Mouse (Mus musculus) intestine, embryonic 16.5 days (tissue): ENCODE data around the gene Fam78a. TPM values are rescaled to one million over a fixed set of nuclear protein-coding genes. Genes with fewer than 3 reads are reported as not detected.

Experiments used
- ATAC-seq: fragments of 200-750 bp; cut with Nextera tagmentation; 2 replicates; pipeline ENCODE4 v1.8.0; 2017; ENCODE audit warnings: moderate TSS enrichment, moderate library complexity
- H3K27ac ChIP-seq: fragments of 300-500 bp; sonication (generic); 2 replicates; pipeline ENCODE4 v1.5.1; 2014; ENCODE audit warnings: mild to moderate bottlenecking, low read length
- H3K27me3 ChIP-seq: fragments of 300-500 bp; sonication (generic); replicated peaks from 2 replicates; pipeline ENCODE4 v1.6.1; 2014; ENCODE audit warnings: low read length, control low read depth, mixed read lengths; ENCODE audit not compliant: control insufficient read depth, insufficient read depth
- H3K36me3 ChIP-seq: fragments of 300-500 bp; sonication (generic); 2 replicates; pipeline ENCODE4 v1.6.1; 2014; ENCODE audit warnings: low read length, control low read depth; ENCODE audit not compliant: control insufficient read depth, insufficient read depth
- H3K4me1 ChIP-seq: fragments of 300-500 bp; sonication (generic); 2 replicates; pipeline ENCODE4 v1.6.1; 2014; ENCODE audit warnings: low read length, control low read depth, mixed read lengths; ENCODE audit not compliant: control insufficient read depth, insufficient read depth
- H3K4me2 ChIP-seq: fragments of 300-500 bp; sonication (generic); 2 replicates; pipeline ENCODE4 v1.6.1; 2014; ENCODE audit warnings: low read depth, low read length, control low read depth
- H3K4me3 ChIP-seq: fragments of 300-500 bp; sonication (generic); 2 replicates; pipeline ENCODE4 v1.5.1; 2014; ENCODE audit warnings: mild to moderate bottlenecking, low read length
- H3K9ac ChIP-seq: fragments of 300-500 bp; sonication (generic); 2 replicates; pipeline ENCODE4 v1.6.1; 2014; ENCODE audit warnings: low read depth, low read length
- H3K9me3 ChIP-seq: fragments of 300-500 bp; sonication (generic); 2 replicates; pipeline ENCODE4 v1.6.1; 2016; ENCODE audit warnings: low read length, control low read depth; ENCODE audit not compliant: control insufficient read depth
- WGBS: fragments of 180-500 bp; shearing (Covaris S2); extraction: QIAGEN DNeasy Blood & Tissue Kit; methylation state at CpG from one replicate; pipeline ENCODE4 v1.1.7; 2014; 5-methylcytosine and 5-hydroxymethylcytosine counted together
- polyA plus RNA-seq: library from polyadenylated mRNA; unstranded; fragments of >200 nt; fragmentation: Nextera tagmentation; extraction: Ambion mirVana; gene quantifications from 2 replicates; pipeline ENCODE4 v1.2.1, GENCODE M21; 2015

Gene Fam78a
- polyA plus RNA-seq, 1 experiment from 2014 or later = 2.2 TPM

DNA sequence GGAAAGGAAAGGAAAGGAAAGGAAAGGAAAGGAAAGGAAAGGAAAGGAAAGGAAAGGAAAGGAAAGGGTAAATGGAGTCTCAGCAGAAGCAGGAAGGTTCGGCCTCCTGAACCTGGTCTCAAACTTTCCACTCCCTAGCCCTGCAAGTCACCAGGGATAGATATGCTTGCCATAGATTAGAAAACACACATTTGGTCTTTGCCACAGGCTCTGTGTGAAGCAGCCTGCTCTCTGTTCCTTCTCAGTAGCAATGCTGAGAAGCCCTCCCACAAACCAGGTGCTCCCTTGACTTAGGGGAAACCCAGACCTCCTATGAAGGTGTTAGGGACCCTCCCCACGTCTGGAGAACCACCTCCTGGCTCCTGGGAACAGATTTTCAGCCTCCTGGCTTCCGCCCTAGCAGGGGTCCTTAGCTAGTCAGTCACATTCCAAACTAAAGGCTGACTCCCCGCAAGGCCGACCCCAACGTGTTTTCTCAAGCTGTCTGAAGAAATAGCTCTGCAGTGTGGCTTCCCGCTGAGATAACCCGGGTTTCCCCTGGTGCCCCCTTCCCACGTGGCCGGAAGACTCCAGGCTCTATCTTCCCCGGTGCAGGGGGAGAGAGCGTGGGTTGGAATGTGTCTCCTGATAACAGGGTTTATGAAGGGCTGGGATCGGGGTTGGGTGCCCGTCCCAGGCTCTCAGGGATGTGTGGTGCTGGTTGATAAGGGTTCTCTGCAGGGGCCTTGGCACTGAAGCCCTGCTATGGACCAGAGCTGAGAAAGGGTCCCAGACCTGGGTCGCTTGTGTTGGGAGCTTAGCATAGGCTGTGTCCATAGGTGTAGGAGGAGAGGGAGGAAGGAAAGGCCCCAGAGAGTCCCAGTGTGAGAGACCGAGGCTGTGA, 43.2 kb upstream of the Fam78a start:
- ATAC-seq = peak; percentile 90
- H3K9ac ChIP-seq = peak overlapping the region; percentile 30; the same call in 1 of the 2 replicates
- H3K9me3 ChIP-seq = no peaks in the 10 kb centered on the region
- no peak overlapping the region for H3K4me3 ChIP-seq
- H3K27ac ChIP-seq = peak overlapping the region; percentile 15; the same call in 1 of the 2 replicates
- peaks cover 7% of the 10 kb centered on the region; the same call in 1 of the 2 replicates for H3K4me1 ChIP-seq
- peak overlapping the region; percentile 28 for H3K4me2 ChIP-seq
- H3K27me3 ChIP-seq = no peaks in the 10 kb centered on the region
- 21% methylated on average over 16 of the region's 16 CpGs for WGBS
- H3K36me3 ChIP-seq = no peaks in the 10 kb centered on the region

DNA sequence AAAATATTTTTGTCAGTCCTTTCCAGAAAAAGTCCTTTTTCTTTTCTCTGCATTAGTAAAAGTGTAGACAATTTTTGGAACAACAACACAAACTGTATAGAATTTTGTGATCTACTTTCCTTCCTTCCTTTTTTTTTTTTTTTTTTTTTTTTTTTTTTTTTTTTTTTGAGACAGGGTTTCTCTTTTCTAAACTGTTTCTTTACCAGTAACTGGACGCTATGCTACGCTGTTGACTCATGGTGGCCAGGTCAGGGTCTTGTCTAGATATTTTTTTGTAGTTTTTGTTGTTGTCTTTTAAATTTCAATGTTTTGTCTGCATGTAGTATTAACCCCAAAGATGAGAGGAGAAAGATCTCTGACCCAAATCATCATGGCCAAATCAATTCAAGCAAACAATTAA, 37.1 kb upstream of the Fam78a start:
- no peak for ATAC-seq
- H3K9me3 ChIP-seq = no peaks in the 10 kb centered on the region
- no peaks in the 10 kb centered on the region for H3K36me3 ChIP-seq
- no peaks in the 10 kb centered on the region for H3K27me3 ChIP-seq
- no peaks in the 10 kb centered on the region for H3K4me1 ChIP-seq
- H3K4me3 ChIP-seq = no peak overlapping the region
- no peak overlapping the region for H3K4me2 ChIP-seq
- WGBS = 86% methylated on average over 2 of the region's 2 CpGs
- no peak overlapping the region for H3K27ac ChIP-seq
- H3K9ac ChIP-seq = no peak overlapping the region

DNA sequence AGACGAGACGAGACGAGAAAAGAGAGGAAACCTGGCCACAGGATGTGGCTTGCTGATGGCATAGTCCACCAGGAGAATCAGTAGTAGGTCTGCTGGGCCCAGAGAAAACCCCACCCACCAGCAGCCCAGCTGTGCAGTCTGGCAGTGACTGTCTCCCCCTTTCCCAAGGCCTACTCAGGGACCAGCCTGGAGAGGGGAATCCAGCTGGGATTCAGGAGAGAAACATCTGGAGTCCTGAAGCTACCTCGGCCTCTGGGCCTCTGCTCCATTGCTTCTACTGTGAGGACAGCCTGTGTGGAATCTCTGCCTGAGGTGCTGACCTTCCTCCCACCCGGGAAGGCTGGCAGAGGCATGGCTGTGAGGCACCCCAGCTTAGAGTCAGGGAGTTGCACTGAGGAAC, 36.5 kb upstream of the Fam78a start:
- no peaks in the 10 kb centered on the region for H3K4me1 ChIP-seq
- ATAC-seq = no peak

DNA sequence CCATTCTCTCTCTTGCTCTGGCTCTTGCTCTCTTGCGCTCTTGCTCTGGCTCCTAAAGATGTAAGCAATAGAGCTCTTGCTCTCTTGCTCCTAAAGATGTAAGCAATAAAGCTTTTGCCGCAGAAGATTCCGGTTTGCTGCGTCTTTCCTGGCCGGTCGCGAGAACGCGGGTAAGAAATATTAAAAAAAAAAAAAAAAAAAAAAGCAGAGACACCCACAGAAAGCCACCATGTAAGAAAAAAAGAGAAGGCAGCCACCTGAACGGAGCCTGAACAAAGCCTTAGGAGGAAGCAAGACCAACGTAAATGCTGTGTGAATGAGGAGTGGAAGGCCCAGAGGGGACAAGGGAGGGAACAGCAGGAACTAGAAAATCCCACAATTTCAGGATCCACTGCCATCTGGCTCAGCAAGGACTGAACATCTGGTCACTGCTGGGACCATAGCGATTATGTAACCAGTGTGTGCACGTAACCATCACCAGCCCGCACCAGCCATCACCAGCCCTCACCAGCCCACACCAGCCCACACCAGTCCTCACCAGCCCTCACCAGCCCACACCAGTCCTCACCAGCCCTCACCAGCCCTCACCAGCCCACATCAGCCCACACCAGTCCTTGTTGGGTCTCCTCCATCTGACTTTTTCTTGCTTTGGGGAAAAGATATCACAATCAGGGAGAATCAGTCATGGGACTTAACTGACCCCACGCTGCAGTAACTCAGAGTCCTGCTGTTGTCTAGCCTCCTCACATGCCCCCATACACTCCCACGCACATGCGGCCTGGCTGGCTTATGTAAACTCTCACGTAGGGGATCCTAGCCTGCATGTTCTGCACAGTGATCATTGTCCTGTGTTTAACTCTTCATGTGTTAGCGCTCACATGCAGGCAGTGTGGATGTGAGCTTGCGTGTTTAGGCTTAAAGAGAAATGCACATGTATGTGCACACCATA, 35.4 kb upstream of the Fam78a start:
- Histone ChIP-seq H3K4me1 (no peaks in the 10 kb centered on the region), H3K36me3 (no peaks in the 10 kb centered on the region), H3K9ac (no peak overlapping the region), H3K4me2 (no peak overlapping the region), H3K27me3 (no peaks in the 10 kb centered on the region), H3K27ac (no peak overlapping the region), H3K4me3 (no peak overlapping the region), H3K9me3 (no peaks in the 10 kb centered on the region)
- no peak for ATAC-seq
- 88% methylated on average over 20 of the region's 20 CpGs for WGBS

More for the DNA sequence above, 36.5 kb upstream of the Fam78a start:
- WGBS = 66% methylated on average over 5 of the region's 5 CpGs
- H3K27me3 ChIP-seq = no peaks in the 10 kb centered on the region
- H3K36me3 ChIP-seq = no peaks in the 10 kb centered on the region
- no peak overlapping the region for H3K27ac ChIP-seq
- no peak overlapping the region for H3K4me3 ChIP-seq
- H3K4me2 ChIP-seq = no peak overlapping the region
- H3K9me3 ChIP-seq = no peaks in the 10 kb centered on the region
- H3K9ac ChIP-seq = no peak overlapping the region

DNA sequence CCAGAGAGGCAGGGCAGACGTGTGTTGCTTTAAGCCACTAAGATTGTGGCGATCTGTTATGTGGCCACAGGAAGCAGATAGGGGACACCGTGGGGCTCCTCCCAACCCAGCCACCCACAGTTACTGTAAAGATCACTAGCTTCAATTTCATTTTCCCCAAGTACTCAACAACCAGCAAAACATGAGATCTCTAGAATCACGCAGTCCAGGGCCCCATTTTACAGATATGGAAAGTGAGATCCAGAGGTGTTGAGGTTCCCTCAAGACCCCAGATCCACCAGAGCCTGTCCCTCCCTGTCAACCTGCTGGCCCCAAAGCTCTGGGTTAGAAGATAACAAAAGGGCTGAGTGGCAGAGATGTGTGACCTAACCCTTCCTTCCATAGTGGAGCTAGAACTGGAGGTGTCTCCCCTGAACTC, 31.2 kb upstream of the Fam78a start:
- ATAC-seq = no peak

DNA sequence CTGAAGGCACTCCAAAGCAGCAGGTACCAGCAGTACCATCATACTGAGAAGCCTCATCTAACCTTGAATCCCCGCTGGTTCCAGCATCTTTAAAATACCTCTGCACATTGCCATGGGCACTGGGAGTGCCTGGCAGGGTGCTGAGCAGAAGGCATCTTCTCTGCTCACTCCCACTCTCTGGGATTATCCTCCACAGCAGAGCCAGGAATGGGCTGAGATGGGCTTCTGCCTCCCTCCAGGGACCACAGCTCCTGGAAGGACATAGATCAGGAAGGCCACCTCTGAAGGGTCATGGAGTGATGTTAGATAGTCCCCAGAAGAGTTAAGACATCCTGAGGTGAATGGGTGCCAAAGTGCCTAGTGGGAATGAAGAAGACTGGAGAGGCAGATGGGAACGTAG, 27.9 kb upstream of the Fam78a start:
- Histone ChIP-seq H3K4me3 (no peak overlapping the region), H3K27ac (no peak overlapping the region), H3K27me3 (no peaks in the 10 kb centered on the region), H3K9me3 (no peaks in the 10 kb centered on the region), H3K4me1 (no peaks in the 10 kb centered on the region), H3K4me2 (no peak overlapping the region), H3K36me3 (no peaks in the 10 kb centered on the region), H3K9ac (no peak overlapping the region)
- 72% methylated on average over 2 of the region's 2 CpGs for WGBS
- no peak for ATAC-seq

More for the DNA sequence above, 31.2 kb upstream of the Fam78a start:
- Histone ChIP-seq H3K27me3 (no peaks in the 10 kb centered on the region), H3K27ac (no peak overlapping the region), H3K9me3 (no peaks in the 10 kb centered on the region), H3K36me3 (no peaks in the 10 kb centered on the region), H3K4me3 (no peak overlapping the region), H3K9ac (no peak overlapping the region), H3K4me2 (no peak overlapping the region), H3K4me1 (no peaks in the 10 kb centered on the region)
- 89% methylated on average over 4 of the region's 4 CpGs for WGBS

DNA sequence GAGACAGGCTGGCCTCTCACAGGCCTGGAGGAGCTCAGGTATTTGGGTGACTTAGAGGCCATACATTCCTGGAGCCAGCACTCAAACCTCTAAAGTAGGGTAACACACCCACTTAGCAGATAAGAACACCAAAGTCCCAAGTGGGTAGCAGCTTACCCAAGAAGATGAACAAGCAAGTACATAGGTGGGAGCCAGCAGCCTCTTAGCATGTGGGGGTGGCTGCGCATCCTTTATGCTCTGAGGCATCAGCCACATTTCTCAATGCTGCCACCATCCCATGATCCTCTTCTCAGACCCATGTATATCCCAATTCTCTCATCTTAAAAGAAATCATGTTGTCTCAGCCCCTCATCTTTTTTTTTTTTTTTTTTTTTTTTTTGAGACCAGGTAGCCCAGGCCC, 26.6 kb upstream of the Fam78a start:
- Histone ChIP-seq H3K4me1 (no peaks in the 10 kb centered on the region), H3K27me3 (no peaks in the 10 kb centered on the region), H3K4me3 (no peak overlapping the region), H3K4me2 (no peak overlapping the region), H3K27ac (no peak overlapping the region), H3K9me3 (no peaks in the 10 kb centered on the region), H3K9ac (no peak overlapping the region), H3K36me3 (no peaks in the 10 kb centered on the region)
- 100% methylated on average over 1 of the region's 1 CpGs for WGBS
- ATAC-seq = no peak

DNA sequence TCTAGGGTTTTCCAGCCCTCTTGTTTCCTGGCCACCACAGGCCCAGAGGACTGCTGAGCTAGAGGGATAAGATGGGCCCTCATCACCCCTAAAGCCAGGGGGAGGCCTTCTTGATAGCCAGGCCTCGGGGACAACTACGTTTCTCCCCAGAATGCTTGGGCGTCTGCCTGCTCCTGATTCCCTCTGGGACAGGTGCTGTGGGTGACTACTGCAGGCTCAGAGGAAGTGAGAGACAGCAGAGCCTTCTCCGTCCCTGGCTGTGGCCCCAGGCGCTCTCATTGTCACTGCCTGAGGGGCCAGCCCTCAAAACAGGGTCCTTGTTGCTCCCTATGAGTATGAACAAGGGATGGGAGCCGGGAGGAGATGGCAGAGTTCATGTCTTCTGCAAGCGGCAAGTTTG, 21.3 kb upstream of the Fam78a start:
- no peaks in the 10 kb centered on the region for H3K27me3 ChIP-seq
- H3K9ac ChIP-seq = no peak overlapping the region
- no peaks in the 10 kb centered on the region for H3K36me3 ChIP-seq
- 82% methylated on average over 7 of the region's 7 CpGs for WGBS
- H3K4me3 ChIP-seq = no peak overlapping the region
- H3K4me2 ChIP-seq = no peak overlapping the region
- no peaks in the 10 kb centered on the region for H3K4me1 ChIP-seq
- no peak for ATAC-seq
- 0 out of 2 replicates have a peak, but pooled peaks cover under 1% of the 10 kb centered on the region for H3K9me3 ChIP-seq
- no peak overlapping the region for H3K27ac ChIP-seq
